ENCODE assay signal across 15 mouse cellular contexts in genomic region chr1:137042414-137043010, GRCm38 (mm10).
"Had no signal": no experiment of that assay in that cellular context is flagged by ENCODE, and none has a peak within 500 bp of the region (broad histone marks: within the 10 kb centered on the region; RNA-seq: fewer than 3 reads in every experiment).

No protein-coding gene starts in this region.

- DNase-seq: kidney, adult 8-10 months; kidney, postnatal 10 days; kidney, postnatal 36 days; layer of hippocampus, postnatal 36 days; liver, embryonic 13.5 days; lung, adult 2 months; lung, postnatal 14 days; lung, postnatal 4 days; thymus, adult 18-20 months; thymus, postnatal 36 days had no signal

- H3K27ac ChIP-seq: kidney, embryonic 15.5 days; left cerebral cortex, adult 2 months; liver, embryonic 13.5 days; neural tube, embryonic 12.5 days; neural tube, embryonic 15.5 days had no signal

- H3K4me3 ChIP-seq: kidney, embryonic 15.5 days; left cerebral cortex, adult 2 months; liver, embryonic 13.5 days; neural tube, embryonic 12.5 days; neural tube, embryonic 15.5 days had no signal

- H3K9ac ChIP-seq: kidney, embryonic 15.5 days; liver, embryonic 13.5 days; neural tube, embryonic 12.5 days; neural tube, embryonic 15.5 days had no signal

- H3K4me1 ChIP-seq: kidney, embryonic 15.5 days; liver, embryonic 13.5 days; neural tube, embryonic 12.5 days had no signal

- ATAC-seq: intestine, postnatal 0 days had no signal

- H3K36me3 ChIP-seq: kidney, embryonic 15.5 days; liver, embryonic 13.5 days; neural tube, embryonic 12.5 days; neural tube, embryonic 15.5 days had no signal

- H3K27me3 ChIP-seq: kidney, embryonic 15.5 days; liver, embryonic 13.5 days; neural tube, embryonic 12.5 days; neural tube, embryonic 15.5 days had no signal

- H3K4me2 ChIP-seq: kidney, embryonic 15.5 days; liver, embryonic 13.5 days; neural tube, embryonic 12.5 days; neural tube, embryonic 15.5 days had no signal

- H3K9me3 ChIP-seq: kidney, embryonic 15.5 days; liver, embryonic 13.5 days; neural tube, embryonic 12.5 days; neural tube, embryonic 15.5 days had no signal
